Mouse (Mus musculus): ENCODE data around the gene Gpatch8. TPM values are rescaled to one million over a fixed set of nuclear protein-coding genes. Genes with fewer than 3 reads are reported as not detected.

The Gpatch8 gene
- polyA plus RNA-seq, 3 experiments from 2014 or later = 58.6 to 77.0 (median 60.5) TPM

DNA sequence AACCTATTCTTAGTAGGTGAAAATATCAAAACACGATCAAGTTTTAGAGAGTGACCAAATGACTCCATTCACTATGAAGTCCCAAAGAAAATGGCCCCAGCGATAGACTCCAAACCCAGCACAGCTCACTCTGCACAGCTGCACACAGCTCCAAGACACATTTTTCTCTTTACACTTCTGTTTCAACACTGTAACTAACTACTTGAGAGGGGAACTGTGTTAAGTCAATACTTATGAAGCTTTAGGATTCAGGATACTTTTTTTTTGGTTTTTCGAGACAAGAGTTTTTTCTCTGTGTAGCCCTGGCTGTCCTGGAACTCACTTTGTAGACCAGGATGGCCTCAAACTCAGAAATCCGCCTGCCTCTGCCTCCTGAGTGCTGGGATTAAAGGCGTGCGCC, 61.1 kb downstream of the Gpatch8 start:
- no peak for ATAC-seq

DNA sequence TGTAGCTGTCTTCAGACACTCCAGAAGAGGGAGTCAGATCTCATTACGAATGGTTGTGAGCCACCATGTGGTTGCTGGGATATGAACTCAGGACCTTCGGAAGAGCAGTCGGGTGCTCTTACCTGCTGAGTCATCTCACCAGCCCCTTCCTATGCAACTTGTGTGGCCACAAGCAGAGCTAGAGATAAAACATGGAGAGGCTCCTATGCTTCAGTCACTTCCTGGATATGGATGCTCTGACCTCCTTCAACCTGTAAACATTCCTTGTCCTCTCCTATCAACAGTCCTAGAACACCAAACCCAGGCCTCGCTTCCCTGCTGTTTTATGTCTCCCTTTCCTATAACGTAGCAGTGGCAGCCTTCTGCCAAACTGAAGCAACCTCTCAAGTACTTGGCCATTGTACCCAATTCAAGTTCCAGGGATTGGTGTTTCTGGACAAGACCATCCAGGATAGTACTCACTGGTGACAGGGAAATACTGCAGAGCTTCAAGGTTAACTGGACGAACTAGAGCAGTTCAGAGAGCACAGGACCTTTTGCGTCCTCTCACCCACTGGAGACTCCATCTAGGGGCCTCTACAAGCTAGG, 62.0 kb downstream of the Gpatch8 start:
- no peak for ATAC-seq

DNA sequence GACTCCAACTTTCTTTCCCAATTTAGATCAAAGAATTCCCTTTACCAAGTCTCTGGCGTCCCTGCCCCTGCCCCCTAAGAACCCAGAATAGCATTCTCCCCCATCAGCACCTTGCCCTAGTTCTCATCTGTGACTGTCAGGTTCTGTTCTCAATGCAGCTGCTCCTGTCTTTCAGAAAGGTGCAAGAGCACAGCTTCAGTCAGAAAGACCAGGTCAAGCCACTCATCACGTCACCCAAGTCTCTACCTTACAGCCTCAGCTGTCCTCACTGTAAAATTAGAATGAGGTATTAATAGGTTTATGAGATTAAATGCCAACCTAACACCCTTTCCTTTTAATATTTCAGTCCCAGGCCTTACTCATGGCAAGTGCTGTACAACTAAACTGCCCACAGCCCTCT, 63.0 kb downstream of the Gpatch8 start:
- no peak for ATAC-seq

DNA sequence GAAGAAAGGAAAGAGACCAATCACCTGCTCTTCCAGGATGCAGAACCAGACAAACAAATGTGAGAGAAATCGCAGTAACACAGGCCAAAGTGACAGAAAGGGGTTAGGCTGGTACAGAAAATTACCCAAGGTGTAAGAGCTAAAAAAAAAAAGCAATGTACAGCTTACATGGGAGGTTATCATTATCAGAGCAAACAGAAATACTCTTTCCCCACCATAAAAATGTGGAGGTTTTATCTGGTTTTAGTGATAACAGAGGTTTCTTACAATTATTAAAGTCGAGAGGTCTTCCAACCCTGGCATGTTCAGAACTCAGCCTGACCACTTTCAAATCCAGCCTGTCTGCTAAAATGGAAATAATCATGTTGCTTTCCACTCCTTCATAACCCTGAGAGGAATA, 68.3 kb downstream of the Gpatch8 start:
- no peak for ATAC-seq

DNA sequence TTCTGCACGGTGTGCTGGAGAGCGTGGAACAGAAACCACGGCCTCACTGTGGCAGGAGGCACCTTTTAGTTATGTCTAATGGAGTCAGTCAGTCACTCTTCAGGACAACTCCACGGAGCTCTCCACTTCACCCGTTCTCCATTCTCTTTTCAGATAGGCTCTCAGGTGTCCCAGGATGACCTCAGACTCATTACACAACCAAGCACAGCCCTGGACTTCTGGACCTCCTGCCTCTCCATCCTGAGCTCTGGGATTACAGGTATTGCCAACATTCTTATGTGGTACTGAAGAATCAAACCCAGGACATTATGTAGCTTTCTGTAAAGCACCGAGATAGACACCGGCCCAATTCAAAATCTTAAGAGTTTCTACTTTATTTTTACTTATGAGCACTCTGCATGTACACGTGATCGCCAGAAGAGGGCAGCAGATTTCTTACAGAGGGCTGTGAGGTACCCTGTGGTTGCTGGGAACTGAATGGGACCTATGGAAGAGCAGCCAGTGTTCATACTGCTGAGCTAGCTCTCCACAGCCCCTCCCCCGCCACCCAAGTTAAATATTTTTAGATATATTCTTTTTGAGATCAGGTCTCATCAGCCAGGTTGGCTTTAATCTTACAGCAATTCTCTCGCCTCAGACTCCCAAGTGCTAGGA, 69.3 kb downstream of the Gpatch8 start:
- no peak for ATAC-seq

DNA sequence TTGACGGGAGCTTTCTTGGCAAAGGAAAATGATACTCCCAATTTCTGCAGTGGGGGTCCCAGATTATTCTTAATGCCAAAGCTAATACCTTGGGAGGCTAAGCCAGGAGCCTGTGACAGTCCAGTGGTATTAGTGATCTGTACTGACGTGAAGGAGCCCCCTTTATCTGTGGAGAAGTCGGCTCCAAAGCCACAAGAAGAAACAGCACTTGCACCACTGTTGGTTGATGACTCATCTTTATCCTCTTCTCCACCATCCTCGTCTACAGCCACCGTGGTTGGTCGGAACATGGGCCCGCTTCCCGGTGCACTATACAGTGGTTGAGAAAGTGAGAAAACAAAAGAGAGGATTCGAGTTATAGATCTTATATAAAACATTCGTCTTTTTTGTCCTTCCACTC, 74.4 kb downstream of the Gpatch8 start:
- no peak for ATAC-seq

DNA sequence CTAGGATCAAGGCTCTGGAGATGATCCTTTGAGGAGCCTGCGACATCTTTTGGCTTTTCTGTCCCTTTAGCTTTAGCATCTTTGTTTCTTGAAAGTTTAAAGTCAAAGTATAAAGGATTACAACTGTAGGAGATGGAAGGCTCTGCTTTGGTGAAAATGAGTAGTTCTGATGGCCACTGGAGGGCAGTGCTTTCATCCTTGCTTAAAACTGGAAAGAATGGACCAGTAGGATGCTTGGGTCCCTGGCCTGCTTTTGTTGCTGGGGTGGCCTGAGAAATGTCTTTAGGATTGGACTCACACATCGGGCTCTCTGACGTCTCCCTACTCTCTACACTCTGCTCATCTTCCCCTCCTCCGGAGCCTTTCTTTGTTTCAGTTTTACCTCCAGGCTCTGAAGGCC, 75.3 kb downstream of the Gpatch8 start:
- no peak for ATAC-seq

DNA sequence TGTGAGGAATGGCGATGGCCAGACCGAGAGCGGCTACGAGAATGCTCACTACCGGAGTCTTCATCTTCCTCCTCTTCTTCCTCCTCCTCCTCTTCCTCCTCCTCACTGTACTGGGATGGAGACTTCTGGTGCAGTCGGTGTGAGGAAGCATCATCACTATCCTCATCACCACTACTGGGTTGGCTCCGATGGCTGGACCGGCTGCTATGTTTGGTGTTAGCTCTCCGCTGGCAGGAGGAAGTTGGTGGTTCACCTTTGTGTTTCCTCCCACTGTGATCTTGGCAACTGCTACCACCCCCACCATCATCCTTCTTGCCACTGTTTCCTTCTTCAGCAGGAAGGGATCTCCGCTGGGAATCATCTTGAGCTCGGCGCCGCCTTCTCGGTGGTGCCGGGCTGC, 76.1 kb downstream of the Gpatch8 start:
- ATAC-seq = no peak

DNA sequence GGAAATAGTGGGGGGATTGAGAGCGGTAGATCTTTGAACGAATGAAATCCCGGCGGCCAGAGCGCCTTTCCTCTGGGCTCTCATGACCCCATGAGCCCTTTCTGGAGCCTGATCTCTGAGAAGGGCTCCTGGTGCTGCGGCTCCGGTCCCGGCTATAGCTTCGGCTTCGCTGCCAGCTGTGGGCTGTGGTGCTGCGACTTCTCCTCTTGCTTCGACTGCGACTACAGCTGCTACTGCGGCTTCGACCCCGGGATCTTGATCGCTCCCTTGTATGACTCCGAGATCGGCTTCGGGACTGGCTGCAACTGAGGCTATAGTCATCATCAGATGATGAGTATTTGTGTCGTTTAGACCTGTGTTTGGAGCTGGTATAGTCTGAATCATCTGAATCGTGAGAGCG, 76.6 kb downstream of the Gpatch8 start:
- no peak for ATAC-seq

DNA sequence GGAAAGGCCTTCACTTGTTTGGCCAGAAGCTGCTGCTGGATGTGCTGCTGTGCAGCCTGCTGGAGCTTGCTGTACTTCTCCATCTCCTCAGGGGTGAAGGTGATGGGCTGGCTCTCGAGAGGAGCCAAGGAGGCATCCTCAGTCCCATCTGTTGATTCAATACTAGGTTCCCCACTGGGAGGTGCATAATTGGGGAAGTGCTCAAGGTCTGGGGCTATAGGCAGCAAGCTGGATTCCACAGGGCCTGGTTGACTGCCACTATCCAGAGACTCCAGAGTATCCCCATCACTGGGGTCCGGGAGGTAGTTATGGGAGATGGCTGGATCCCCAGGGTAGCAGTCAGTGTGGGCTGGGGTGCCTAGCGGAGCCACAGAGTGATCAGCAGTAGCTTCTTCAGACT, 77.5 kb downstream of the Gpatch8 start:
- no peak for ATAC-seq

DNA sequence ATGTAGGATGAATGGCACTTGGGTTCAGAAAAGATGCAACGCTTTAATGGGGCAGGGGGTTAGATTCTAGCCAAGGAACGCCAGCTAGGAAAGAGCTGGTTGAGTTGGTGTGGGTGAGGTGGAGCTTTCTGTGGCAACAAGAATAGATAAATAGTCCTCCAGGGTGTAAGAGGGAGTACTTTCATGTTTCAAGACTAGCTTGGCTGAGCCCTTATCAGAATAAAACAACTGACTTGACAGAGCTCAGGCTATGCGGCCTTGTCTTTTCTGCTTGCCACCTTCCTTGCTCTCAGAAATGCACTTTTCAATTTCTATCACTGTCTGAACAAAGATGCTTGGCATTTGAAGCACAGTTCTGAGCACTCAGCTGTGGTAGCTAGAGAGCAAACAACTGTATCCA, 81.2 kb downstream of the Gpatch8 start:
- no peak for ATAC-seq

DNA sequence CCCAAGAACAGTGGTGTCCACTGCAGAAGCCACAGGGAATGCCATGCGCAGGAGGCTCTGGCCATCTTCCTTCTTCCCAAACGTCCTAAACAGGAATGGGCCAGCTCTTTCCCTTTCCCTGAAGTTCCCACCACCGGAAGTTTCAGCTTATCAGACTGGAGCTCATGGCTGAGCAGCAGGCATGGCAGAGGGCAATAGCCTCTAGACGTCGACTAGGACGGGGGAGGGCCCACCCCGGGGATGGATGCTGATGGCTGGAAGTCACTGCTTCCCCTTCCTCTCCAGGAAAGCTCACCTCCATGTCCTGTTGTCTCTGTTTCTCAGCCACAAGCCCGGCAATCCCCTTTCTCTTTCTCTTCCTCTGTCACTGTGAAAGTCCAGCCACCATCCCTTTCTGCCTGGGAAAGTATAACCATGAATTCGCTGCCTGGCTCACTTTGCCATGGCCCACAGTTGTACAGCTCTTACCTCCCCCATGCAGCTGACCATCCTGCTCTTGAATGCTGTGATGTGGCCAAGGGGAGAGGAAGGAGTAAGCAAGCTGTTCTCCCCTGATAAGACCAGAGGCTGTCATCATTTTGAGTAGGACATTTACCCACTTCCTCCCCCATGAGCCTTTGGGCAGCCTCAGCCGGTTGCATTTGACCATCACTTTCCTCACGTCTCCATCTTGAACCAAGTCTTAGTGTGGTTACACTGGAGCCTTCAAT, 86.4 kb downstream of the Gpatch8 start, which contains the start of gene Itga2b:
Gene Itga2b (minus strand): TSS at position 475 of the 710 bp plus-strand sequence.
- ATAC-seq = no peak

DNA sequence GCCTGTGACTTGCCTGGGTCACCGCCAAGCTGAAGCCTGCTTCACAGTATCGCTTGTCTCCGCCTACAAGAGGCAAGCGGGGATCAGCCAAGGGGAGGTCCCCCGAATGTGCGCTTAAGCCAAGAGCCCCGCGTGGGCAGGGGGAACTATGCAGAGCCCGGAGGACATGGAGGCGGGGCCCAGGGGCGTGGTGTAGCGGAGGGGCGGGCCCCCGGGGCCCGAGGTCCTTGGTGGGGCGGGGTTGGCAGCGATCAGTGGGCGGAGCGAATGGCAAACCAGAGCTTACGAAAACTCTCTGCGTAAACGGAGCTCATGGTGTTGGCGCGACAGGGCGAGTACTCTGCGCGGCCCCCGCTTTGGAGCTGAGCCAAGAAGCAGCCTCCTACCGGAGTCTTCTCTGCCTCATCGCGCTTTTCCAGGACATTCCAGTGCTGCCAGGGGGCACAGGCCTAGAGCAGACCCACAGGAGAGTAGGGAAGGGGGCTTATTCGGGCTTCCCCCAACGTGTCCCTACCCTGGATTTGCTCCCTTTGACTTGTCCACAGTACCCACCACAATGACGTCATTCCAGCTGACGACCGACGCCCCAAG, 89.1 kb downstream of the Gpatch8 start:
- peak; percentile 94 for ATAC-seq

DNA sequence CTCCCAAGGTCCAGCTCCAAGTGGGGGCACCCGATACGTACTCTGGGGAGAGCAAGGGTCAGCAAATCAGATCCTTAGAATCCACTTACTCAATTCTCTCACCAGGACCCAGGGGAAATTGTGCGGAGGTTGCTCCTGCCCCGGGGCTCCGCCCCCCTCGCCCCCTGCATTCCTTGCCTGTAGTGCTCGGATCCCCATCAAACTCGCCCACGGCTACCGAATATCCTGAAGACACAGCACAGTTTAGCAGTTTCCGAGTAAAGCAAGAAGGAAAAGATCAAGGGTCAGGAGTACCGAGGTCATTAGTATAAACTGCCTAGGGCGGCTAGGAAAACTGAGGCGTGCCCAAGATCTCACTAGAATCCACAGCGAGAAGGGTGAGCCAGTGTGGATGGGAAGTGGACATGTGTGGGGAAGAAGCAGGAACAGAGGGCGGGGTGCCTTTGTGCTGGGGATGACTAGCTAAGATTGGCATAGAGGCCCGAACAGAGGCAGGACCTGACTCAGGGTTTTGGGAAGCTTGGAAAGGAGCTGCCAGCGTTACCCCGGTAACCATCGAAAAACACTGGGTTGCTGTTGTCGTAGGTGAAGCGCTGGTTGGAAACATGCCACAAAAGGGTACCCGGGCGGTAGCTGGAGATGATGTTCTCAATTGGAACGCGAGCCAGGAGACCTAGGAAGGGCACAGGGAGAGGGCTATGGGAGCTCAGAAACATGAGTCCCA, 90.3 kb downstream of the Gpatch8 start:
- no peak for ATAC-seq

DNA sequence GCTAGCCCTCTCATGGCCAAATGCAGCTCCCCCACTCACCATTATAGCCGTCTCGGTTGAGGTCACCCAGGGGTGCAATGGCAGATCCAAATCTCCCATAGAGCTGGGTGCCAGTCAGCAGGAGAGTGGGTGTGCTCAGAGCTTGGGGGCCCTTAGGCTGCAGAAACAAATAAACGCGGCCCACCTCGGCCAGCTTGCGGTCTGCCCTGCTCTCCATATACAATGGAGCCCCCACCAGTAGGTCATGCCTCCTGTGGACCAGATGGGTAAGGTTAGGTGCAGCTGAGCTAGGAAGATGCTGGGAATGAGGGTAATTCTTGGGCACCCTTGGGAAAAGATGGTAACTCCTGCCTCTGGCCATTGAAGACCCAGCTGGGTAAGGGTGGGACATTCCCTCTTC, 91.3 kb downstream of the Gpatch8 start:
- no peak for ATAC-seq

DNA sequence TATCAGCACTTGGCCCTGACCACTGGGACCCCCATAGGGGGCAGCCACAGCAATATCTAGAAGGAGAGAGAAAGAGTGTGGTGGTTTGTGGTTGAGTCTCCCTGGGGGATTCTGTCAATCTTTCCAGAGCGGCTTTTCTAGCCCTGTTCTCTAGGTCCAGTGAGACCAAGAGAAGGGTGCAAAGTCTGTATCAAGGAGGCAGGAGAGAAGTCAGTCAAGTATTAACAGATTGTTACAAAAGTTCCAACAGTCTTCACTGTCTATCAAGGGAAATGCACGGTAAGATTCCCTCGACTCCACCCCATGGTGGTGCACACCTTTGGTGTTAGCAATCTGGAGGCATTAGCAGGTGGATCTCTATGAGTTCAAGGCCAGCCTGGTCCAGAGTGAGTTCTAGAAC, 94.4 kb downstream of the Gpatch8 start:
- no peak for ATAC-seq

DNA sequence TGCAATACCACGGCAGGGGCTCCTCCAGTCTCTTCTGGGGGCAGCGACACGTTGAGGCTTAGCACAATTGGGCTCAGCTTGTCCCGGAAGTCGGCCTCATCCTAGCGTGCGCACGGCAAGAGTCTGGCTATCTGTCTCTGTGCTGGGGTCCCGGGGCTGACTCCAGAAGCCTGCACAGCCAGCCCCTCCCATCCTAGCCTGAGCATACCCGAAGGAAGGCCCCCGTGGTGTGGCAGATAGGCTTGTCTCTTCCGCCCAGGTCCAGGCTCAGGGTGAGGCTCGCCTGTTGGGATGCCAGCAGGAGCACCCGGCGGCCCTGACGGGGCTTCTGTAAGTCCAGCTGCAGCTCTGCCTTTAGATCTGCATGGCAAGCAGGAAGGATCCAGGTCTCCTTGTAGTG, 95.7 kb downstream of the Gpatch8 start:
- ATAC-seq = no peak

DNA sequence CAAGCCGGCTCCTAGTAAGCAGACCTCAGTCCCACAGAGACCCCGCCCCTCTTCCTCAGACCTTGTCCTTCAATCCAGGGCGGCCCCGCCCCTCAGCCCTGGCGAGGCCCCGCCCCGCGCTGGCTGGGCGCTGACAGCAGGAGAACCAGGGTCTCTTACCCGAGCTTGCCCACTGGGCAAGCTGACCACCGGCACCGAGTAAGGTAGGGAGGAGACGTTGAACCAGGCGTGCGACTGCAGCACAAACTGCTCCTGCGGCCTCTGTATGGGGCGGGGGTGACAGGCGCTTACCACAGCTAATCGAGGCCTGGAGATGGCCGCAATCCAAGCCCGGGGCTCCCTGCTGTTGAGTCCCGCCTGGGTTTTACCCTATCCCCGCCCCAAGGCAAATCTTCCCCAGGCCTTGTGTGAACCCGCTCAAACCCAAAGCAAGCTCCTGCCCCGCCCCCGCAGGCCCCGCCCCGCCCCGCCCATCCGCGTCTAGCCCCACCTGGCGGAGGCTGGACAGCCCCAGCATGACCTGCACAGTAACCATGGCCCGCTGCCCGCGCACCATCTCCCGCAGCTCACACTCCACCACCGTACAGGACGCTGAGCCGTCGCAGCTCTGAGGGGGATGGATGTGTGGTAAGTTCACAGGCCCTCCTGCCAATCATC, 100.3 kb downstream of the Gpatch8 start:
- no peak for ATAC-seq

DNA sequence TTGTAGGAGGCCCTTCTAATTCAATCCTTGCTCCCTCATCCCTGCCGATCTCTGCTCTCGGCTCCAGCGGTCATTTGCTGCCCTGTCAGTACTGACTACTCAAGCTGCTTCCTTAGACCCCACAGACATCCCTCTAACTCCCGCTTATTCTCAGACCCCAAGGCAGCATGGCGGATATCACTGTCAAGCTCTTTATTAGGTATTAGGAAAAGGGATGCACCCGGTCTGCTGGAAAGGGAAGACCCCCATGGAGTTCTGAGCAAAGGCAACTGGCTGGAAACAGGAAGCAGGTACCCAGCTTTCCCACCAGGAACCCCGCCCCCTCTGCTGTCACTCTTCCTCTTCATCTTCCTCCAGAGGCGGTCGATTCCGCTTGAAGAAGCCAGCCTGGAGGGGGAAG, 103.1 kb downstream of the Gpatch8 start:
- no peak for ATAC-seq

DNA sequence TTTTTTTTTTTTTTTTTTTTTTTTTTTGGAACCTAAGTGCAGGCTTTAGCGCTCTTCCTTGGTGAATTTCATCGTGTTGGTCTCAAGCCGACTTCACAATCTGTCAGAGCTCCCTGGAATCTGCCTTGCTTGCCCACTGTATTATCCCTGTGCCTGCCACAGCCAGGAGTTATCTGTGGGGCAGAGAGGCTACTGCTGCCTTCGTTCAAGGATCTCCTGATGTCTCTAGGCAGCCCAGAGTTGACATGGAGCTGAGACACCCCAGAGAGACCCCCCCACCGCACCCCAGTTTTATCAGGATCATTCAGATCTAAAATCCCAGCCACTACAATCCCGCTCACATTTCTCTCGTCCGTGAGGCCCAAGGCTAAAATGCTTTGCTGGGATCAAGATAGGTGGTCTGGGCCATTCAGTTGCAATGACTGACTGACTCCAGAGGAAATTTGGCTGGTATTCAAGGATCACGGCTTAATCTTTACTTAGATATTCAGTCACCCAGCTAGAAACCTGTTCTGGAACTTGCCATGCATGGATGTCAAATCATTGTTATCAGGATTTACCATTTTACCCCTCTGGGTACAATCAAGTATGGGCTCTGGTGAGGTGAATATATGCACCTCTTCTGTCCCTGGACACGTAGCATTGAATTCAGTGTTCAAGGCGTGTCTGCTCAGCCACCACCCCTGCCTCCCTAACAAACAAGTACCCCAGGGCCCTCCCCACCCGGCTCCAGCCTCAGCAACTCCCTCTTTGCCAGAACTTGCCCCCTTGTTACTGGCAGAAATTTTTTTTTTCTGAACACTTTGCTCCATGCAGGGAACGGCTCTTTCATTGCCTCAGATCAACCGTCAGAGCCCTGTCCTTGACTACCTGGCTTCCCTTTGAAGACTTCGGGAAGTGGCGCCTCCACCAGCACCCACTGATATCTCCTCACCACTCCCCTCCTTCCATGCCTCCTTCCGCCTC, 106.9 kb downstream of the Gpatch8 start:
- no peak for ATAC-seq

DNA sequence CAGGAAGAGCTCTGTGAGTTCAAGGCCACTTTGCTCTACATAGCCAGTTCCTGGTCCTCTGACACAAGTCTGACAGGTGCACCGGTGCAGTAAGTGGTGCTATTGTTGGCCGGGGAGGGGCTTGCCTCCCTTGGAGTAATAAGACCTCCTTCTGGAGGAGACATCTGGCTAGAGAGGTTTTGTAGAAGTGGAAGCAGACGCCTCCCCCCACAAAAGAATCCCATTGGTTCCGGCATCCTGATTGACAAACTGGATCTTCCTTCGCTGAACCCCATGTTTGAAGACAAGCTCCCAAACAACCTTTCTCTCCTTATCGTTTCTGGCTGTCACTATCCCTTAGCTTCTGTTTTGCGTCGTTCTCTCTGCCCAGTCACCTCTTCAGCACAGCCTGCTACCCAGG, 107.9 kb downstream of the Gpatch8 start:
- no peak for ATAC-seq
